Mouse (Mus musculus) urinary bladder, postnatal 10 days (tissue): ENCODE data around the gene Stard13.

Experiments used
- DNase-seq: peaks from one replicate; pipeline ENCODE4 v3.0.0; 2022; ENCODE audit warnings: low spot score

Stard13 gene

DNA sequence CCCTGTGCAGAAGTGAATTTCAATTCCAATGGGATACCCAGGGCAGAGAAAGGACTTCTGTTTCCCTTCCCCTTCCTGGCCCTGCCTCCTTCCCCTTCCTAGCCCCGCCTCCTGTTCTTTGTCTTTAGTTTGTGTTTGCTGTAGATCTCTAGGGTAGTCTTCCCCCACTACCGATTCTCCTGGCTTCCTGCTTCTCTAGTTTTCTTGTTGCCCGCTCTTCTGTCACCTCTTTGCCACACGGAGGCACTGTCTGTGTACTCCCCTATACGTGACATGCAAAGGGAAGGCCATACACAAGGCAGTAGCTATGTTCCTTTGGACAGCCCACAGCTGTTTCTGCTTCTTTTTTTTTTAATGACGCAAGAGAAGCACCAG lies 176.7 kb downstream of the Stard13 start:
- DNase-seq: no peak

- DNase-seq: no peak
Observed at GRCm38 (mm10) chr5:151056255-151056919, 177.2 kb downstream of the Stard13 start.

- DNase-seq: no peak
Observed at GRCm38 (mm10) chr5:151055426-151056090, 178.1 kb downstream of the Stard13 start.

DNA sequence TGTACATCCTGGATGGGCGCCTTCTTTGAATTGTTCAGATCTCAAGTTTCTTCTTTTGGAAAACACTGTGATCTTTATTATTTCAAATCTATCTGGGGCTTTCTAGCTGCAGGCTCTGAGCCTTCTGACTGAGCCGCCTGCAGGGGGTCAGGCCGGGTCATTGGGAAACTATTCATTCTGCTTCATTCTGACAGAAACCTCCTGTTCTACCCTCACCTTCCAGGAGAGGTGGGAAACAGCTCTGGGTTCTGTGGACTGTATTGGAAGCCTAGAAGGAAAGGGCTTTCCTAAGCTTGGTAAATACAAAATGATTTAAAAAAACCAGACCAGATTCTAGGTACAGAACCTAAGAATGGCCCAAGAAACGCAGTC lies 178.9 kb downstream of the Stard13 start:
- DNase-seq: no peak

GRCm38 (mm10) chr5:151054100-151054742 lies 179.4 kb downstream of the Stard13 start:
- DNase-seq: no peak

GRCm38 (mm10) chr5:151053190-151053589 lies 180.4 kb downstream of the Stard13 start:
- DNase-seq: no peak

GRCm38 (mm10) chr5:151052331-151052730 lies 181.3 kb downstream of the Stard13 start:
- DNase-seq: no peak

DNA sequence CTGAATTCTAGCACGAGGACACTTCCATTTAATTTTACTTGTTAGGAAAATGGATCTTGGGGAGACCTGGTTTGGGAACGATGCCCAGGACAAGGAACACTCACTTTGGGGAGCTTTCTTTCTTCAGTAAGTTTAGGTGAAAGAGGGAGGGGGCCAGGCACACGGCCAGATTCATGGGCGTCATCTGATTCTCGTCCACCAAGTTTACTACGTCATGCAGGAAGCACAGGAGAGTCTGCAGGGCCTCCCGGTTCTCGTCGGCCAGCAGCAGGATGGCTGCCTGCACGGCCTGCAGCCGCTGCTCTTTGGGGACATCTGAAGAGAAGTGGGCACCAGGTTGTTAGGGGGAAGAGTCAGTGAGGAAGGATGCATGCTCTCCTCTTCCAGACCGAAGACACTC lies 186.1 kb downstream of the Stard13 start:
- DNase-seq: no peak

DNA sequence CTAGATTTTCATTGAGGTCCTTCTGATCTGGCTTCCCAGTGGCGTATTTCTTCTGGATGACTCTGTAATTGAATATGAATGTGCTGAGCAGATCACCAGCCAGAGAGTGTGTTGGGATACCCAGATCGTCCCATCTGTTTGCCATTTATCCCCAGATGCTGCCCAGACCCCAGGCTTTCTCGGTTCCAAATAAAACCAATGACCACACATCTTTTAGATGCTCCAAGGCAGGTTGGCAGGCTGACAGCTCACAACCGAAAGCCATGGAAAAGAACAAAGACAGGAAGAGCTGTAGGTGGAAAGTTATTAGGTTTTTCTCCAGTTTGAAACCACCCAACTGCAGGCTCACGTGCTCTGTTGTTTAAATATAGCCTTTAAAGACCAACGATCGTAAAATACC lies 186.7 kb downstream of the Stard13 start:
- no peak for DNase-seq

- no peak for DNase-seq
Observed at GRCm38 (mm10) chr5:151046131-151046530, 187.5 kb downstream of the Stard13 start.

- DNase-seq: no peak
Observed at GRCm38 (mm10) chr5:151042911-151043310, 190.7 kb downstream of the Stard13 start.

GRCm38 (mm10) chr5:151037871-151038270 lies 195.8 kb downstream of the Stard13 start:
- no peak for DNase-seq

DNA sequence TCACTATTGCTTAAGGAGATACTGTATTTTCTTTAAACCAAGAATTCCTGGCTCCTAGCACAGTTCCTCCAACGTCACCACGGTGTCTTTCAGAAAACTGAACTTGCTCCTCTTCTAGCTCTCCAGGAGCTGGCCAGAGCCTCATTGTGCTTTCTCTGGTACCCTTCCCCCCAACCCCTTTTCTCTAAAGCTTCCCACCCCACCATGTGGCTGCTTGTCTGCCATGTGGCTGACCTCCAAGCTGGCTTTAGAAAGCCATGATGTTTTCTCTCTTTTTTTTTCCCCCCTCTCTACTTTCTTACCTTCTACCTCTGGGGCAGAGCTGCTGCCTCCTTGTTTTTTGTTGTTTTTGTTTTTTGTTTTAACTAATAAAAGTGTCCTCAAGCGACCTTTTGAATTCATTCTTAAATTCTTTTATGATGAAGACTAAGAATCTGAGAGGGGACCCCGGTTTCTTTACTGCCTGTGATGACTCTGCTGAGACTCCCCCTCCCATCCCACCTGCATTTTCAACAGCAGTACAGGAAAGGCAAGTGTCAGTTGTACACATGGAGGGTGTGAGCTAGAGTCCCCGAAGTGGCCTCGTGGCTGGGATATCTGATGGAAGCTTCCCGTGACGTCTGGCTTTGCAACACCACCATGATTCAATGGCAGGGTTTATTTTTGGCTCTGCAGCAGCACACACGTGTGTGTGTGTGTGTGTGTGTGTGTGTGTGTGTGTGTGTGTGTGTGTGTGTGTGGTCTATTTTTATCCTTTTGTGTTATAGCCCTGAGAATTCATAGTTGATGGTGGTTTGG lies 198.7 kb downstream of the Stard13 start:
- DNase-seq: no peak

DNA sequence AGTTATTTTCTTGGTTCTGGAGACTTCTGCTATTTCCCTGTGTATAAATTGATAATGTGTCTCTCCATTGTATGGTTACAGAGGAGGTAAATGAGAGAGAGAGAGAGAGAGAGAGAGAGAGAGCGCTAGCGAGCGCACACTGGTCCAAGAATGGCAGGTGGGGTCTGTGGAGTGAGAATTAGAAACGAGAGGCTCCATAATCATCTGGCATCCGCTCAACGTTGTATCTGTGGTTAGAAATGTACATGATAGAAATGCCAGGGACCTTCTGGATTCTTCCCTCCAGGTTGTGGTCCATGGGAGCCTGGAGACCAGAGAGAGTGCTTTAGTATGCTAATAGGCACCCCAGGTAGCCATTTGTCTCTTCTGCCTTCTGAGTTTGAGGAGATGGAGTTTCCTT lies 204.7 kb downstream of the Stard13 start:
- DNase-seq: no peak

- DNase-seq: no peak
Observed at GRCm38 (mm10) chr5:151027171-151027570, 206.5 kb downstream of the Stard13 start.

DNA sequence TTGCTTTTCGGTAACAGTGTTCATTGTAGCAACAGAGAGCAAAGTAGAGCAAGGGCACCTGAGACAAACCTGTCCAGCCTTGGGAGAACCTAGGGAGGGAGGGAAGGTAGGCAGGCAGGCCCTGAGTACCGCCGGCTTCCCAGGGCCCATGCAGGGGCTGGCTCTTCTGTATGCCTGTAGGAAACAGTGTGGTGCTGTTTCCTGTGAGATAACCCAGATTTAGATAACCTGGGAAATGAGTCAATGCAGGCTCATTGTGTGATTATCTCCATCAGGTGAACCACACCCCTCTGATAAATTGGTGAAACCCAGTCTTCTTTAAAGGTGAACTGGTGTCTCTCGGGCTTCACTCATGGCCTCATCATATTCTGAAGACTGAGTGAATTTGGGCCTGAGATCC lies 207.6 kb downstream of the Stard13 start:
- DNase-seq: no peak

DNA sequence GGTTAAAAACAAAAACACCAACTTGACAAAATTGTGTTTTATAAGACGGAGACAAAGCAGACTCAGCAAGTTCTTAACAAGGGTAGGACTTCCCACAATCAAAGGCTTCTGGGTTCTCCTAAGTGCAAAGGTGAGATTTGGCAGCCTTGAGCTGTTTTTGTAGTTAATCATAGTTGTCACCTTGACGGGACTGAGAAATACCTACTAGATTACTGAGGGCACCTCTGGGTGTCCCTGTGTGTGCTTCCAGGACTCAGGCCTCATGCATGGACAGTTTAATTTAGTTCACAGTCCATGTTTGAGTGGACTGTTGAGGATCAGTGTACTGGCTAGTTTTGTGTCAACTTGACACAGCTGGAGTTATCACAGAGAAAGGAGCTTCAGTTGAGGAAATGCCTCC lies 209.2 kb downstream of the Stard13 start:
- no peak for DNase-seq

DNA sequence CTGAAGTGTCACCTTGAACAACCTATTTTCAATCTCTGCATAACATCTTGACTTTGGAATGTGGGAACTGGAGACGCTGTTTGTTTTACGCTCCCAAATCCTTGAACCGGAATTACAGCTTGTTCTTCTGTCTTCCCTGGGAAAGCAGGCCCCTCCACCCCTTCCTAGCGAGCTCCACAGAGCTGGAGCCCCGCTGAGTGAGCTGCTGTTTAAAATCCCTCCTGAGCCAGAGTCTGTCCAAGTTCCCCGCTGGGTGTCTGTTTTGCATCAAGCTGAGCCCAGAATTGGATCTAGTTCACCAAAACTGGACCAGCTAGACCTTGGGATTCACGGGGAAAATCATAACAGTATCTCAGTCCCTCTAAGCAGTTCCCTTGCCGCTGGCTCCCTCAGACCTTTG lies 210.2 kb downstream of the Stard13 start:
- no peak for DNase-seq

GRCm38 (mm10) chr5:151022939-151023338 lies 210.7 kb downstream of the Stard13 start:
- no peak for DNase-seq

DNA sequence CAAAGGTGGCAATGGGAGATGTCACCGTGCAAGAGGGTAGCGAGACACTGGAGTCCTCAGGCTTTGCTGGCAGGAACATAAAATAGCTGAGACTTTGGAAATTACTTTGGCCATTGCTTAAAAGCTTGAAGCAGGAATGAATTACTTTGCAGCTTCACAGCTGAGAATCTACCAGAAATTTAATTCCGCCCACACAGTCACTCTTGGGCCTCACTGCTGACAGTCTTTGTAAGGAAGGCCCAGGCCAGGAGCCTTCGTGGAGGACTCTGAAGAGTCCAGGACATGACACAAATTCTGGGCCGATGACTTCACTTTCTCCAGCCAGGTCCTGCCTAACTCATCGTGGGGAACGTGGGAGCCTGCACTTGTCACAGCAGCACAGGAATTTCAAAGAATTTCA lies 211.6 kb downstream of the Stard13 start:
- no peak for DNase-seq

DNA sequence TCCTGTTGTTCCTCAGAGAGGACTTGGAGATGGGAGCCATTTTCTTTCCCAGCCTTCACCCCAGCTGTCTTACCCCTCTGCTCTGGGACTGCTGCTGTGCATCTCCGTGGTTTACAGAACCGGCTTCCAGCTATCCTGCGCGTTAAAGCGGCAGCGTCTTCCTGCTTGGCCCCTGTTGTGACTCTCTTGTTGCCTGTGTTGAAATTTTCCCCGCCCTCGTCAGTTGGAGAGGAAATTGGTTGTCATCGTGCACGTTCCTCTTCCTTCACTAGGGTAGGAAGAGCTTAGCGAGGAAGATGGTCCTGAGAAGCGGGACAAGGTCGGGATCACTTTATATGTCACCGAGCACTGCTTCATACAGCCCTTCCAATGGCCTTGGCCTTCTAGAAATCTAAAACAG lies 212.8 kb downstream of the Stard13 start:
- DNase-seq: no peak

- no peak for DNase-seq
Observed at GRCm38 (mm10) chr5:151020031-151020820, 213.4 kb downstream of the Stard13 start.
